Comparison of ENCODE assay signal across 20 mouse cellular contexts in genomic region chr4:63258096-63258495, GRCm38 (mm10). TPM values are rescaled to one million over a fixed set of nuclear protein-coding genes. Genes with fewer than 3 reads are reported as not detected.
DNase-seq lines count a peak whose midpoint lies in the region; ATAC-seq and TF ChIP-seq lines count a peak whose summit lies in the region.
"Had no signal": no experiment of that assay in that cellular context is flagged by ENCODE, and none has a peak within 500 bp of the region (broad histone marks: within the 10 kb centered on the region; RNA-seq: fewer than 3 reads in every experiment).

No protein-coding gene starts in this region.

- H3K36me3 ChIP-seq in kidney, postnatal 0 days (ENCODE audit: insufficient read depth, low read length): 0 out of 2 replicates have a peak, but pooled peaks cover 4% of the 10 kb centered on the region
- H3K36me3 ChIP-seq in stomach, postnatal 0 days (ENCODE audit: control insufficient read depth, insufficient read depth, low read length): 0 out of 2 replicates have a peak, but pooled peaks cover 4% of the 10 kb centered on the region
- no peaks in the 10 kb centered on the region for H3K36me3 ChIP-seq in midbrain, embryonic 10.5 days

- no peaks in the 10 kb centered on the region for H3K27me3 ChIP-seq in kidney, postnatal 0 days (ENCODE audit: insufficient read depth, low read length)
- H3K27me3 ChIP-seq in stomach, postnatal 0 days (ENCODE audit: control insufficient read depth, insufficient read depth, low read length): no peaks in the 10 kb centered on the region
- H3K27me3 ChIP-seq in midbrain, embryonic 10.5 days (ENCODE audit: low read depth, poor library complexity, severe bottlenecking): no peaks in the 10 kb centered on the region
- H3K27me3 ChIP-seq: forebrain, embryonic 13.5 days; heart, embryonic 13.5 days had no signal

- H3K9me3 ChIP-seq in kidney, postnatal 0 days (replicated peaks; ENCODE audit: low read length): no peaks in the 10 kb centered on the region
- no peaks in the 10 kb centered on the region for H3K9me3 ChIP-seq in stomach, postnatal 0 days (ENCODE audit: control insufficient read depth, low read length)
- no peaks in the 10 kb centered on the region for H3K9me3 ChIP-seq in midbrain, embryonic 10.5 days (replicated peaks)
- H3K9me3 ChIP-seq: forebrain, embryonic 10.5 days; forebrain, embryonic 13.5 days; heart, embryonic 10.5 days; heart, embryonic 13.5 days had no signal

- DNase-seq in kidney, postnatal 0 days (ENCODE audit: low spot score): no peak
- DNase-seq in kidney, postnatal 14 days: no peak
- peak; percentile 55 for DNase-seq in left cerebral cortex, postnatal 4 days
- no peak for DNase-seq in left cerebral cortex, adult 11 months (ENCODE audit: low spot score)
- DNase-seq in stomach, postnatal 0 days (ENCODE audit: low spot score): no peak
- DNase-seq in midbrain, embryonic 10.5 days (ENCODE audit: low spot score): no peak
- DNase-seq: adrenal gland, adult 2 months; adrenal gland, postnatal 14 days; cerebellum, adult 11 months; gastrocnemius, postnatal 10 days; gastrocnemius, postnatal 36 days; heart, postnatal 4 days had no signal

- H3K4me2 ChIP-seq in kidney, postnatal 0 days (ENCODE audit: low read length): no peak overlapping the region
- no peak overlapping the region for H3K4me2 ChIP-seq in stomach, postnatal 0 days (replicated peaks; ENCODE audit: low read depth)
- H3K4me2 ChIP-seq: forebrain, embryonic 13.5 days; heart, embryonic 13.5 days; hindbrain, embryonic 14.5 days had no signal

- no peak for ATAC-seq in kidney, postnatal 0 days (replicated peaks; ENCODE audit: low FRiP score, low read depth)
- ATAC-seq in stomach, postnatal 0 days (ENCODE audit: low FRiP score, low TSS enrichment): no peak
- ATAC-seq: CD4-positive, CD25-positive, alpha-beta regulatory T cell, adult 4 months; forebrain, embryonic 13.5 days had no signal

- H3K9ac ChIP-seq in kidney, postnatal 0 days (ENCODE audit: low read depth, low read length): no peak overlapping the region
- H3K9ac ChIP-seq in stomach, postnatal 0 days (ENCODE audit: low read length): no peak overlapping the region
- H3K9ac ChIP-seq: forebrain, embryonic 13.5 days; heart, embryonic 13.5 days; hindbrain, embryonic 14.5 days had no signal

- H3K4me1 ChIP-seq in kidney, postnatal 0 days (replicated peaks; ENCODE audit: insufficient read depth, low read length): no peaks in the 10 kb centered on the region
- no peaks in the 10 kb centered on the region for H3K4me1 ChIP-seq in stomach, postnatal 0 days (replicated peaks; ENCODE audit: control insufficient read depth, insufficient read depth)
- H3K4me1 ChIP-seq in midbrain, embryonic 10.5 days: peaks cover 17% of the 10 kb centered on the region

- intact Hi-C loops in left cerebral cortex, postnatal 4 days (cut with DNase I): no loop called here

- TF ChIP-seq CTCF in kidney, postnatal 0 days (IDR thresholded peaks at IDR 0.05; ENCODE audit: low read depth): peak; percentile 26; the same call in 1 of the 2 replicates
- peak; percentile 31; the same call in 1 of the 2 replicates for TF ChIP-seq CTCF in stomach, postnatal 0 days (IDR thresholded peaks at IDR 0.05; ENCODE audit: low read depth)

- H3K4me3 ChIP-seq in kidney, postnatal 0 days (replicated peaks; ENCODE audit: low read depth, low read length): no peak overlapping the region
- no peak overlapping the region for H3K4me3 ChIP-seq in stomach, postnatal 0 days (ENCODE audit: low read depth, low read length)
- H3K4me3 ChIP-seq in midbrain, embryonic 10.5 days: no peak overlapping the region
- H3K4me3 ChIP-seq: forebrain, embryonic 10.5 days; forebrain, embryonic 13.5 days; heart, adult 2 months; heart, embryonic 10.5 days; heart, embryonic 13.5 days had no signal

- H3K27ac ChIP-seq in kidney, postnatal 0 days: no peak overlapping the region
- H3K27ac ChIP-seq in stomach, postnatal 0 days (replicated peaks): no peak overlapping the region
- H3K27ac ChIP-seq in midbrain, embryonic 10.5 days (replicated peaks): no peak overlapping the region; the same call in 1 of the 2 replicates
- H3K27ac ChIP-seq: forebrain, embryonic 10.5 days; forebrain, embryonic 13.5 days; heart, adult 2 months; heart, embryonic 10.5 days; heart, embryonic 13.5 days; hindbrain, embryonic 14.5 days had no signal

- TF ChIP-seq EP300 in stomach, postnatal 0 days (optimal IDR thresholded peaks at IDR 0.05): no peak

- WGBS in kidney, postnatal 0 days: 88% methylated on average over 14 of the region's 14 CpGs
- WGBS in stomach, postnatal 0 days: 88% methylated on average over 14 of the region's 14 CpGs
- WGBS in midbrain, embryonic 10.5 days: 86% methylated on average over 14 of the region's 14 CpGs

RNA-seq across cellular contexts. Expression of gene Col27a1, which starts 44.3 kb away (rescaled TPM):
- 5.7 and 6.4 TPM in 2 replicates for polyA plus RNA-seq in kidney, postnatal 0 days (2015; fragmentation: Nextera tagmentation; extraction: Ambion mirVana)
- total RNA-seq in left cerebral cortex, postnatal 4 days (2021): 1 to 10 TPM; 2.5 to 3.1 TPM
- 5.3 and 6.2 TPM in 2 replicates for polyA plus RNA-seq in stomach, postnatal 0 days (2015; fragmentation: Nextera tagmentation; extraction: Ambion mirVana)
- polyA plus RNA-seq in midbrain, embryonic 10.5 days (2016; fragmentation: Nextera tagmentation; extraction: Ambion mirVana): 2.9 and 3.3 TPM in 2 replicates
- total RNA-seq: MEL had no signal
